Mouse (Mus musculus): ENCODE measurements at regions not wholly inside any gene's neighbourhood (a gene's known extent, or its start where the extent isn't known, plus 50 kb on each side); places are given as distances from the start of the nearest gene placed in this dataset.

- TF ChIP-seq MAX (IDR thresholded peaks at IDR 0.05) (no peak), CTCF (IDR thresholded peaks at IDR 0.05; ENCODE audit: control insufficient read depth, insufficient read depth, insufficient read length) (no peak), MYOD1 (IDR thresholded peaks at IDR 0.05; ENCODE audit: control insufficient read depth, insufficient read length, low read depth) (no peak)
Observed at GRCm38 (mm10) chr16:5382228-5382884, 126.6 kb upstream of the Eef2kmt start.
